Mouse (Mus musculus) E14TG2a.4 (cell line): ENCODE measurements around the gene Cxcl17.

Experiments
- H3K27me3 ChIP-seq: 2 replicates; pipeline ENCODE4 v1.6.1; 2014; ENCODE audit warnings: low read length, control low read depth; ENCODE audit not compliant: insufficient read depth
- H3K36me3 ChIP-seq: 2 replicates; pipeline ENCODE4 v1.6.1; 2014; ENCODE audit warnings: low read length, control low read depth; ENCODE audit not compliant: insufficient read depth
- H3K4me1 ChIP-seq: replicated peaks from 2 replicates; pipeline ENCODE4 v1.6.1; 2014; ENCODE audit warnings: low read depth, low read length, control low read depth
- H3K4me3 ChIP-seq: replicated peaks from 2 replicates; pipeline ENCODE4 v1.5.1; 2014; ENCODE audit warnings: mild to moderate bottlenecking, low read length
- H3K9me3 ChIP-seq: 2 replicates; pipeline ENCODE4 v1.6.1; 2014; ENCODE audit warnings: low read length, control low read depth
- CTCF ChIP-seq: conservative IDR thresholded peaks from 2 replicates; pipeline ENCODE4 v1.5.1; 2014; ENCODE audit warnings: low read length
- NANOG ChIP-seq: IDR thresholded peaks from 2 replicates; pipeline ENCODE4 v1.6.1; 2014; ENCODE audit warnings: borderline replicate concordance, low read length, mixed read lengths
- POU5F1 ChIP-seq: IDR thresholded peaks from 2 replicates; pipeline ENCODE4 v1.6.1; 2014; ENCODE audit warnings: low read length, borderline replicate concordance

Gene Cxcl17

DNA sequence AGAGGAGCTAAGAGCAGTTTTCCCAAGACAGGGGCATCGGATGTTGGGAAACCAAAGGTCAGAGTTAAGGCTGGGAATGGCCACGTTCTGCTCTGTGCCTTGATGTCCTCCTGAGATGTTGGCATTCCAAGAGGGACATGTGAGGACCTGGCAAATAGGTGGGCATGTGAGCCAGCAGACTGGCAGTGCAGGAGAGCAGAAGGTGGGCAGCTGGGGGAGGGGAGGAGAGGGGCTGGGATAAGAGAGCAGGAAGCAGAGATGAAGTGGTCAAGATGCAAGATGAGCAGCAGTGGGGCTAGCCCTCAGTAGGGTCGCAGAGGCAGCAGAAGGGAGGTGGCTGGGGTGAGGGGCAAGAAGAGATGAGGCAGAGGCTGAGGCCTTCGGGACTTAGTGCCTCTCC is 28.8 kb downstream of the Cxcl17 start:
- peaks cover 75% of the 10 kb centered on the region for H3K36me3 ChIP-seq

DNA sequence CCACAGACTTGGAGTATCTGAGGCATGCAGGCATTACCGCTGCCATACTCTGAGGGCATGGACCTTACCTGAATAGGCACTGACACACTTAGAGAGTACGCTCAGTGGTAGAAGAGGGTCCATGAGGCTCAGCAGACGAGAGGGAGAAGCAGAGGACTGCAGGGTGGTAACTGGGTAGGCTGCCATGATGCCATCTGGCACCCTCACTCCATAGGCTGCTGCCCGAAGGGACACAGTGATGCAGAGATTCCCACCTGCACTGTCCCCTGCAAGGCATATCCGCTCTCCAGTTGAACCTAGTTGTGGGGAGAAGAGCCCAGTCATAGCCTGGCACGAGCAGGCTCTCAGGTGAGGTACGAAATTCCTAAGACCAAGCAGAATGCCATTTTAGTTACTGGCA is 29.3 kb downstream of the Cxcl17 start:
- Histone ChIP-seq H3K9me3 (no peaks in the 10 kb centered on the region), H3K27me3 (peaks cover 10% of the 10 kb centered on the region), H3K36me3 (peaks cover 70% of the 10 kb centered on the region), H3K4me3 (no peak overlapping the region), H3K4me1 (peaks cover 61% of the 10 kb centered on the region)
- no peak for TF ChIP-seq POU5F1
- TF ChIP-seq CTCF = no peak
- TF ChIP-seq NANOG = no peak

More for the DNA sequence above, 28.8 kb downstream of the Cxcl17 start:
- no peaks in the 10 kb centered on the region for H3K9me3 ChIP-seq
- H3K4me1 ChIP-seq = peaks cover 62% of the 10 kb centered on the region
- H3K27me3 ChIP-seq = peaks cover 7% of the 10 kb centered on the region
- TF ChIP-seq CTCF (no peak), NANOG (no peak), POU5F1 (no peak)
- no peak overlapping the region for H3K4me3 ChIP-seq

DNA sequence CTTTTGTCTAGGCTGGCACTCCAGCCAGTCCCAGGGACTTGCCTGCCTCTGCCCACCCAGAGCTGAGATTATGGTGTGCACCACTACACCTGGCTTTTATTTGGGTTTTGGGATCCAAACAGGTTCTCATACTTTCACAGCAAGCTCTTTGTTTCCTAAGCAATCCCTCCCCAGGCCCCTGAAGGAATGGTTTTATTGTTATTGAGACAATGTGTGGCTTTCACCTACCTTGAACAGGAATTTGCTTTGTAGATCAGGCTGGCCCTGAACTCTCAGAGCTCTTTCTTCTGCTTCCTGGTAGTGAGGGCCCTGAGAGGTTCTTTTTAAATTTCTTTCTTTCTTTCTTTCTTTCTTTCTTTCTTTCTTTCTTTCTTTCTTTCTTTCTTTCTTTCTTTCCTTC is 30.1 kb downstream of the Cxcl17 start:
- Histone ChIP-seq H3K9me3 (no peaks in the 10 kb centered on the region), H3K36me3 (peaks cover 62% of the 10 kb centered on the region)
- TF ChIP-seq CTCF (no peak), NANOG (no peak), POU5F1 (no peak)

DNA sequence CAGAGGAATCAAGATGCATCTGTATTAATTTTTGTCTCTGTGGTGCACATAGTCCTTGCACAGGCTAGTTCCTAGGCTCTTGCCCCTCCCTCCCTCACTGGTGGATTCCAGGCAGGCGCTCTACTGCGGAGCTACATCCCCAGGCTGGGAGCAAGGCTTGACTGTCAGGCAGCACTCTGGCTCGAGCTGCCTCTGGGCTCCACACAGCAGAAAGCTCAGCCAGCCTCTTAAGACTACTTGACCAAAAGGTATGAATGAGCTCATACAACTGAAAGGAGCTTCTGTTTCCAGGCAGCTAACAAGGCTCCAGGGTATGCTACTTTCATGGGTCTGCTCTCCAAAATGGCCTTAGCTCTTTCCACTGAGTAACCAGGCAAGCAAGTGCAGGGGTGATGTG is 31.4 kb downstream of the Cxcl17 start:
- peaks cover 18% of the 10 kb centered on the region for H3K27me3 ChIP-seq
- peaks cover 49% of the 10 kb centered on the region for H3K36me3 ChIP-seq
- H3K9me3 ChIP-seq = no peaks in the 10 kb centered on the region
- H3K4me1 ChIP-seq = peaks cover 70% of the 10 kb centered on the region
- no peak overlapping the region for H3K4me3 ChIP-seq
- TF ChIP-seq POU5F1 = no peak
- TF ChIP-seq NANOG = no peak
- TF ChIP-seq CTCF = no peak

More for the DNA sequence above, 30.1 kb downstream of the Cxcl17 start:
- peaks cover 57% of the 10 kb centered on the region for H3K4me1 ChIP-seq
- H3K27me3 ChIP-seq = peaks cover 18% of the 10 kb centered on the region
- H3K4me3 ChIP-seq = no peak overlapping the region

DNA sequence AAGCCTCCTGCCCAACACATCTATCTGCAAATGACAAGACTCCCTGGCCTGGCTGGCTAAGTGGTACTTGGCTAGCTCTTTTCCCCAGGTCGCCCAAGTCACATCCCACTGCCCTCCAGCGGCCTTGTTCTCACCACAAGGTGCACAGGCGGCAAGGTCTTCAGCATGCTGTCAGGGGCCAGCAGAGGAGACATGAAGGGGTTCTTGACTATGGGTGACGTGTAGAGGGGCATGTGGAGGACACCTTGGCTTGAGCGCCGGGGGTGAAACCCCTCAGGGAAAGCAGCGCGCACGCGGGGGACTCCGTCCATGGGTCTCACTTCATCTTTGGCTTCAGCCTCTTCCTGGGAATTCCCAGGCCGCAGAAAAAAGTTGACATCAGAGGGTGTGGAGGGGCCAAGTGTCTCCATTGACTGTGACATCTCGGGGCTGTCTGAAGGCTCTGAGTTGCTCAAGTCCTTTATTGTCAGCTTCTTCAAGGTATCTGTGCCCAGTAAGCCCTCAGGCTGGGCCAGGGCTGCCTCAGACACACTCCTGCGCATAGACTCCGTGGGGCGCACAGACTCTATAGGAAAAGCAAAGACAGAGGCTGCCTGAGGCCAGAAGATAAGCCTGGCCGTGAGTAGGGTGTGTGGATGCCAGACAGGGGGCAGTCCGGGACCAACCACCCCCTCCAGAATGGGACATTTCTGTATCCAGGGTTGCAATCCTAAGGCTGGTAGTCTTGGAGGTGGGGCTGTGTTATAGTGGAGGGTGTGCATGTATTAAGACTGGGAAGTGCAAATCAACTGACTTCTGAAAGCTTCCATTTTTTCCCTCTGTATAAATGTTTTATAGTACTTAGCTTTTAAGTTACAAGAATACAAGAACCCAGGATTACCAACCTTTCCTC is 32.0 kb downstream of the Cxcl17 start:
- H3K4me1 ChIP-seq = peaks cover 76% of the 10 kb centered on the region
- H3K4me3 ChIP-seq = peak overlapping the region; percentile 56
- no peak for TF ChIP-seq POU5F1
- no peak for TF ChIP-seq NANOG
- no peak for TF ChIP-seq CTCF
- H3K27me3 ChIP-seq = peaks cover 18% of the 10 kb centered on the region
- H3K36me3 ChIP-seq = peaks cover 43% of the 10 kb centered on the region
- H3K9me3 ChIP-seq = no peaks in the 10 kb centered on the region

DNA sequence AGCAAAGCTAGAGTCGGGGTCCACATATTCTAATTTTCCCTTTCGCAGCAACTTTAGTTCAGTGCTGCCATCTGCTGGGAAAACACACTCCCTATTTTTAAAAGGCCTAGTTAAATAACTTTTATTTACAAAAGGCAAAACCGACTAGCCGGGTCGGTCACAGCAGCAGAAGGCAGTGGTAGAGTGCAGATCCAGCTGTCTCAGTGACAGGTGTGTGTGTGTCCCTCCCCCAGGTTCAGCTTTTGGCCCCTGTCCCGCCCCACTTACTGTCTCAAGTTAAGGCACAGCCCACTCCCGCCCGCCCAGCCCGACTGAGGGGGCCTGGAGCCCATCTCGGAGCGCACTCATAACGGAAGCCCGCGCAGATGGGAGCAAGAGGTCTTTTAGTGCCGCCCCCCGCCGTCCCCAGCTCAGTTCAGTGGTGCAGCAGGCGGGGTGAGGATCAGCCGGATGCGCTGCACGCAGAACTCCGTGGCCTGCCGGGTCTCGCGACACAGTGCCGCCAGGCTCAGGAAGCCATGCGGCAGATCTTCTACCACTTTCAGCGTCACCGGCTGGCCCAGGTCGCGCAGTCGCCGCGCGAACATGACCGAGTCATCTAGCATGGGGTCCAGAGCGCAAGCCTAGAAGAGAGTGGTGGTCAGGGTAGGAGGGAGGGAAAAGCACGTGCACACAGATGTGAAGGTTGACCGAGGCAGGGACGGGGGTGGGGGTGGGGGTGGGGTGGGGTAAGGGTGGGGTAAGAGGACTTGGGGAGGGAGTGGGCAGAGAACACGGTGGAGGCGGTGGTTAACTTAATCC is 32.9 kb downstream of the Cxcl17 start:
- no peaks in the 10 kb centered on the region for H3K9me3 ChIP-seq
- H3K4me1 ChIP-seq = peaks cover 78% of the 10 kb centered on the region
- no peak for TF ChIP-seq POU5F1
- peak; percentile 40 for TF ChIP-seq CTCF
- H3K36me3 ChIP-seq = peaks cover 34% of the 10 kb centered on the region
- H3K27me3 ChIP-seq = peaks cover 21% of the 10 kb centered on the region
- H3K4me3 ChIP-seq = peak overlapping the region; percentile 77

DNA sequence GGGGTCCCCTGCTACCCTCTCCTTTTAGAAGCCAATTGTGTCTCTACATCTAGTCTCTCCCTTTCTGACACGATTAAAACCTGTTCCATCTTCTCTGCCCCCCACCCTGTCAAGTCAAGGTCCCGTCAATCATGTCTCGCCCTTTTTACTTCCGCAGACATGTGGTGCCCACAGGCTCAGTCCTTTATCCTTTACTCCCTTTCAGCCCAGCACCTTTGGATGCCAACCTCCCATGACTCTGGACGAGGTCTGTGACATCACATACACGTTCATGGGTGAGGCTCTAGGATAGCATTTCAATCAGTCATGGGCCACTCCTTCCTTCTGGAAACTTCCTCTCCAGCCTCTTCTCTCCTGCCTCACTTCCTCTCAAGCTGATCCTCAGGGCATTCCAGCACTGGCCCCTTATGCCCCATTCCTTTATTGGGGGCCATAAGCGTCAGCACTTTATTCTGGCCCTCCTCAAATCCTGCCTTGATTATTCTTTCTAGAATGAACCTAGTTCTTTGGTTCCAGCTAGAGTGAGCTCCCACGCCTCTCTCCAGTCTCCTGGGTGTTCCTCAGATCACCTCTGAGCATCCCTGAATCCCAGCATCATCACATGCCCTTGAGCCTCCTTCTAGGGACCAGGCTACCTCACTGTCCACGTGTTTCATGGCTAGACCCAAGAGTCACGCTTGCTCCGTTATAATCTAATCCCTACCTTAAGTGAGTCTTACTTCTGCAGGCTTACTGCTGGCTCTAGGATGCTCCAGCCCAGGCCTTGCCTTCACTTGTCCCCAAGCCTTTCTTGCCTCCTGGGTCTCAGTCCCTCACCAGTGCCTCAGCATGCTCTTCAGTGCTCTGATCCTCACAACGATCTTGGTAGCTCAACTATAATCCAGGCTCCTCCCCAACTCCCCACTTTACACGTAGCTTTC is 34.2 kb downstream of the Cxcl17 start:
- Histone ChIP-seq H3K27me3 (peaks cover 25% of the 10 kb centered on the region), H3K4me3 (no peak overlapping the region), H3K9me3 (no peaks in the 10 kb centered on the region), H3K4me1 (peaks cover 76% of the 10 kb centered on the region), H3K36me3 (peaks cover 21% of the 10 kb centered on the region)
- no peak for TF ChIP-seq NANOG
- TF ChIP-seq CTCF = no peak
- no peak for TF ChIP-seq POU5F1
